Mouse (Mus musculus) neural tube, embryonic 11.5 days (tissue): ENCODE data around the gene Zc3h4. TPM values are rescaled to one million over a fixed set of nuclear protein-coding genes. Genes with fewer than 3 reads are reported as not detected.
A peak's percentile ranks its signal among the peaks of the same experiment; 100 is the strongest.

Source experiments
- ATAC-seq: fragments of 200-750 bp; cut with Nextera tagmentation; 2 replicates; pipeline ENCODE4 v1.8.0; 2017; ENCODE audit warnings: moderate number of reproducible peaks, mild to moderate bottlenecking, moderate TSS enrichment, moderate library complexity; ENCODE audit not compliant: insufficient read depth, low FRiP score, low TSS enrichment
- DNase-seq: peaks from one replicate; pipeline ENCODE4 v3.0.0-alpha.2; 2015; ENCODE audit warnings: low spot score
- H3K27ac ChIP-seq: fragments of 300-500 bp; sonication (generic); 2 replicates; pipeline ENCODE4 v1.5.1; 2014; ENCODE audit warnings: low read depth, mild to moderate bottlenecking, low read length
- H3K27me3 ChIP-seq: fragments of 300-500 bp; sonication (generic); 2 replicates; pipeline ENCODE4 v1.6.1; 2014; ENCODE audit warnings: mild to moderate bottlenecking, low read length, mixed read lengths; ENCODE audit not compliant: control insufficient read depth, insufficient read depth
- H3K36me3 ChIP-seq: fragments of 300-500 bp; sonication (generic); 2 replicates; pipeline ENCODE4 v1.6.1; 2014; ENCODE audit warnings: mild to moderate bottlenecking, low read length, moderate library complexity, mixed read lengths; ENCODE audit not compliant: control insufficient read depth, insufficient read depth
- H3K4me1 ChIP-seq: fragments of 300-500 bp; sonication (generic); 2 replicates; pipeline ENCODE4 v1.6.1; 2014; ENCODE audit warnings: low read length, mixed read lengths; ENCODE audit not compliant: control insufficient read depth, insufficient read depth
- H3K4me2 ChIP-seq: fragments of 300-500 bp; sonication (generic); 2 replicates; pipeline ENCODE4 v1.6.1; 2014; ENCODE audit warnings: low read depth, mild to moderate bottlenecking, moderate library complexity
- H3K4me3 ChIP-seq: fragments of 300-500 bp; sonication (generic); 2 replicates; pipeline ENCODE4 v1.5.1; 2014; ENCODE audit warnings: low read depth, low read length
- H3K9ac ChIP-seq: fragments of 300-500 bp; sonication (generic); 2 replicates; pipeline ENCODE4 v1.6.1; 2014; ENCODE audit warnings: mild to moderate bottlenecking, low read length
- H3K9me3 ChIP-seq: fragments of 300-500 bp; sonication (generic); 2 replicates; pipeline ENCODE4 v1.6.1; 2016; ENCODE audit warnings: low read length; ENCODE audit not compliant: control insufficient read depth
- WGBS: fragments of 180-500 bp; shearing (Covaris S2); extraction: QIAGEN DNeasy Blood & Tissue Kit; methylation state at CpG from one replicate; pipeline ENCODE4 v1.1.7; 2014; 5-methylcytosine and 5-hydroxymethylcytosine counted together
- polyA plus RNA-seq: library from polyadenylated mRNA; unstranded; fragments of >200 nt; fragmentation: Nextera tagmentation; extraction: Ambion mirVana; gene quantifications from 2 replicates; pipeline ENCODE4 v1.2.1, GENCODE M21; 2014

Zc3h4 gene
- polyA plus RNA-seq, 1 experiment from 2014 or later = 17.3 TPM

DNA sequence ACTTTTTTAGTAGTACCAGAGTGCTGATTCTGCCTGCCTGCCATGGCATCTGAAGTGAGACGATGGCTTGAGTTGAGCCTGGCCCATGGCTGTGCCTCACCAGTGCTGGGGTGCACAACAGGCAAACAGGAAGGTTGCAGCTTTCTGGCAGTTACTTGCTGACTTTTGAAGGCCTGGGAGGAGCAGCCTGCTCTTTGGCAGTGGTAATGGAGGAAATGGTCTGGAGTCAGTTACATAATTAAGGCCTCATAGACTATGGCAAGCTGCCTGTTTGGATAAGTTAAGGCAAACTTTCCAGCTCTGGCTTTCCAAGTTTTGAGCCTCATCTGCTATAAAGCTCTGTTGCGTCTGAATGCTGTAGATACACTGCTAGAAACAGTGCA, 4.4 kb downstream of the Zc3h4 start:
- DNase-seq = no peak
- H3K36me3 ChIP-seq = no peaks in the 10 kb centered on the region
- H3K4me3 ChIP-seq = peak overlapping the region; percentile 15; the same call in 1 of the 2 replicates
- H3K9me3 ChIP-seq = no peaks in the 10 kb centered on the region
- H3K27me3 ChIP-seq = no peaks in the 10 kb centered on the region
- no peak for ATAC-seq
- peak overlapping the region; percentile 46 for H3K27ac ChIP-seq
- WGBS = 86% methylated on average over 2 of the region's 2 CpGs
- peaks cover 9% of the 10 kb centered on the region; the same call in 1 of the 2 replicates for H3K4me1 ChIP-seq
- peak overlapping the region; percentile 6; the same call in 1 of the 2 replicates for H3K4me2 ChIP-seq
- H3K9ac ChIP-seq = peak overlapping the region; percentile 33; the same call in 1 of the 2 replicates

DNA sequence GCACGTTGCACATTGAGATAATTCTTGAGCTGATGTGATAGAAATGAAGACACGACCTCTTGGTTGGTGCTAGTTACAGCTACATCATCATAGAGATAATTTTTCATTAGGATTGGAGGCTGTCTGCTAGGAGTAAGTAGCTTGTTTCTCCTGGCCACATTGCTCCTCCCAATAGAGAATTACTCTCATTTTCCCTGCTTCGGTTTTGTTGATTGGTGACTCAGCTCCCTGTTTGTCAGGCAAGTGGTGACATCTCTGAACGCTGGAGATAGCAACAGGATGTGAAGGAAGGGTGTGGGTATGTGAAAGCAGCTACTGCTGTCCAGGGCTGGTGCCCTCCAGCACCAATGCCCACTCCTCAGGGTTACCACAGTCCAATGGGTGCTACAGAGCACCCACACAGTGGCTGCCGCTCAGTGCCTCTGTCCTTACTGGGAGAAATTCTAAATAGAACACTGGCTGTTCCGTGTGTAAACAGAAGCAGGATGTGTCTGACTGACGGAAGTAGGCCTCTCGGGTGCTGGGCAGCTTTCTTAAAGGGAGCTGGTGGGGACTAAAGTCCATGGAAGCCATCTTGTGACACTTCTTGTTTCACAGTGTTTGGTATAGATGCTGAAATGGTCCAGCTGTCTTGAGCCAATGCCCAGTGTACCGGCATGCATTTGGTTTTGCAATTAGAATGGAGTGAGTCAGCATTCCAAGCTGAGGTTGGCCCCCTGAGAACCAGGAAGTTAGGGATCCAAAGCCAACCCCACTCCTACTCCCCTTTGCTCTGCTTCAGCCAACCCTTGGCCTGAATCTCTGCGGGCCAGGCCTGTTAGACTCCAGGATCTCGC, 5.0 kb downstream of the Zc3h4 start:
- Histone ChIP-seq H3K4me2 (peak overlapping the region; percentile 19), H3K36me3 (no peaks in the 10 kb centered on the region), H3K4me3 (peak overlapping the region; percentile 15), H3K4me1 (peaks cover 9% of the 10 kb centered on the region; the same call in 1 of the 2 replicates), H3K9me3 (no peaks in the 10 kb centered on the region), H3K27ac (peak overlapping the region; percentile 46; the same call in 1 of the 2 replicates), H3K27me3 (no peaks in the 10 kb centered on the region), H3K9ac (peak overlapping the region; percentile 33; the same call in 1 of the 2 replicates)
- 81% methylated on average over 11 of the region's 11 CpGs for WGBS
- ATAC-seq (no peak), DNase-seq (no peak)

DNA sequence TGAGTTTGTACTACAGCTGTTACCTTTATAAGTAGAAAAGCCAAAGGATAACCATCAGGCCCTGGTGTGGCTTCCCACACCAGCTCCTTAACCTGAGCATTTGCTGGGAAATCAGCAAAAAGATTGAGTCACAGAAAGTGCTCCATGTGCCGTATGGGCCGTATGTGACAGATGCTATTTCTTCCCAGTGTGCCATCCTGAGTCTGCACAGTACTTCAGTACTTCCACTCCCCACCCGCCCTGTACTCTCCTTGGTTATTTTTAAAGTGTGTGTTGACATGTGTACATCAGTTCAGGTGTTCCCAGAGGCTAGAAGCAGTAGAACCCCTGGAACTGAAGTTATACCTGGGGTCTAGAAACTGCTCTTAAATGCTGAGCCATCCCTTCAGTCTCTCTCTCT, 6.3 kb downstream of the Zc3h4 start:
- ATAC-seq = no peak
- H3K9ac ChIP-seq = no peak overlapping the region
- H3K4me1 ChIP-seq = peaks cover 9% of the 10 kb centered on the region; the same call in 1 of the 2 replicates
- DNase-seq = no peak
- no peaks in the 10 kb centered on the region for H3K9me3 ChIP-seq
- no peak overlapping the region for H3K27ac ChIP-seq
- H3K27me3 ChIP-seq = no peaks in the 10 kb centered on the region
- no peaks in the 10 kb centered on the region for H3K36me3 ChIP-seq
- 98% methylated on average over 3 of the region's 3 CpGs for WGBS
- H3K4me3 ChIP-seq = no peak overlapping the region
- H3K4me2 ChIP-seq = no peak overlapping the region

DNA sequence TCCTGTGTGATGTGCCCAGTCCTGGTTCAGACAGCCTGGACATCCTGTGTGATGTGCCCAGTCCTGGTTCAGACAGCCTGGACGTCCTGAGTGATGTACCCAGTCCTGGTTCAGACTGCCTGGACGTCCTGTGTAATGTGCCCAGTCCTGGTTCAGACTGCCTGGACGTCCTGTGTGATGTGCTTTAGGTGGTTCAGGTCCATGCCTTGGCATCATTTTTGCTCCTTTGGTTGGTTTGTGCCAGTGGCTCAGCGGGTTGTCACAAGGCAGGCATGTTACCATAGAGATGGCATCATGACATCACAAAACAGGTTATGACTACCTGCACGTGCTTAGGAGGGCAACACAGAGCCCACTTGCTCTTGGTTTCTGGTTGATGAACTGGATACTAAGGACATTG, 10.4 kb downstream of the Zc3h4 start:
- no peak overlapping the region for H3K4me3 ChIP-seq
- H3K27ac ChIP-seq = no peak overlapping the region
- no peak overlapping the region for H3K9ac ChIP-seq
- H3K36me3 ChIP-seq = no peaks in the 10 kb centered on the region; the same call in 1 of the 2 replicates
- H3K4me1 ChIP-seq = no peaks in the 10 kb centered on the region
- no peak overlapping the region for H3K4me2 ChIP-seq
- no peaks in the 10 kb centered on the region for H3K27me3 ChIP-seq
- ATAC-seq (no peak), DNase-seq (no peak)
- no peaks in the 10 kb centered on the region for H3K9me3 ChIP-seq
- WGBS = 89% methylated on average over 5 of the region's 5 CpGs

DNA sequence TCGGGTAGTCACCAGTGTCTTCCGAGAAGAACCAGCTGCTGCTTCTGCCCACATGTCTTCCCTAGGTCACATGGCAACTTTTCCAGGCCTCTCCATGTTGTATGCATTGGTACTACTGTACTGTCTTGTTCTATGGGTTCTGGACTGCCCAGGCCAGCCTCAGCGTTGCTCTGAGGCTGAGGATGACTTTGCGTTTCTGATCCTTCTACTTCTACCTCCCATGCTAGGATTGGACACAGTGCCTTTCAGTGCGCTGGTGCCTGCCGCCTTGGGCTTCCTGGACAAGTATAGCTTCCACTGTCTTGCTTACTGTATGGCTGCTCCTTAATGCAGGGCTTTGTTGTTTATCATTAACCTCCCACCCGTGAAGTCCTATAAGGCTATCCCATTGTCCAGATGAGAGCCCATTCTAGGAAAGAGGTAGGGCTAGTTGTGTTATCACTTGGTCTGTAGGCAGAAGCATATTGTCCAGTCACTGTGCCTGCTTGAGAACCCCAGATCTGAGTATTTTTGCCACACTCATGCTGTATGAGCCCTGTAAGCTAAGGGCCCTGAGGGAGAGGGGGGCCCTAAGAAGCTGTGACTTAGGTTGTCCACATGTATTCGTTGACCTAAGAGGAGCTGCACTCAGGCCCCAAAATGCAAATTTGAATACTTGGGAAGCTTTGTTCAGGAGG, 11.6 kb downstream of the Zc3h4 start:
- no peak overlapping the region for H3K4me3 ChIP-seq
- H3K4me2 ChIP-seq = no peak overlapping the region
- peaks cover 11% of the 10 kb centered on the region for H3K36me3 ChIP-seq
- H3K9ac ChIP-seq = no peak overlapping the region
- H3K27ac ChIP-seq = no peak overlapping the region
- no peaks in the 10 kb centered on the region for H3K4me1 ChIP-seq
- H3K27me3 ChIP-seq = no peaks in the 10 kb centered on the region
- no peak for DNase-seq
- ATAC-seq = no peak
- no peaks in the 10 kb centered on the region for H3K9me3 ChIP-seq
- WGBS = 91% methylated on average over 8 of the region's 8 CpGs

DNA sequence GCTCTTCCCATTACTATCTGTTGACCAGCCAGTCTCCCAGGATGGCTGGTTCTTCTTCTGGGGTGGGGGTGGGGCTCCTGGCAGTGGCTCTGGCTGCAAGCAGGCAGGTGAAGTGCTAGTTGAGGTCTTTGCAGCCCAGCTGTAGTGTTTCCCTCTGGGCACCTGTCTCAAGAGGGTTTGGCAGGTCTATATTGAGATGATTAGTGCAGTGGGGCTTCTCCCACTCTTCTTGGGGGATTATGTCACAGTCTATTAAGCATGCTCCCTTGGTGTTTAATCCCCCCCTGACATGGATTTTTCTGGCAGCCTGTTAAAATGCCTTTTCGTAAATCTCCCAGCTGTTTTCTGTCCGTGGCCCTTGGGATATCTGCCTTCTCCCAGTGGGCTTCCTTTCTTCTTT, 12.2 kb downstream of the Zc3h4 start:
- Histone ChIP-seq H3K27ac (no peak overlapping the region), H3K4me2 (no peak overlapping the region), H3K36me3 (peaks cover 13% of the 10 kb centered on the region), H3K27me3 (no peaks in the 10 kb centered on the region), H3K9me3 (no peaks in the 10 kb centered on the region), H3K9ac (no peak overlapping the region), H3K4me1 (no peaks in the 10 kb centered on the region), H3K4me3 (no peak overlapping the region)
- DNase-seq (no peak), ATAC-seq (no peak)
- 85% methylated on average over 2 of the region's 2 CpGs for WGBS

DNA sequence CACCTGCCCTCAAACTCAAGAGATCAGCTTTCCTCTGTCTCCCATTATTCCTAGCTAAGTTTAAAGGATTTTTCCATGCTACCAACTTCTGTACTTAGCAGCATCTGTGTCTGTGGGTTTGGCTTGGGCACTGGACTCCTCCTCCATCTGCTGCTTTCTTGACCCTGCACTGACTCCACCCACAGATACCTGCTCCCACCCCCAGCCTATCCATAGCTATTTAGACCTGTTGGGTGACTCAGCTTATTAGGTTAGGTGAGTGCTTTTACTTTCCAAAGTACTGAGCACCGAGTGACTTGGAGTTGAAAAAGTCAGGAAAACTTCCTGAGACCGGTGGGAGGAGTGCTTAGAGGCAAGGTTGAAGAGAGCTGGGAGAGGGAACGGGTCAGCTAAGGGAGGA, 14.7 kb downstream of the Zc3h4 start:
- peaks cover 29% of the 10 kb centered on the region for H3K36me3 ChIP-seq
- no peak for ATAC-seq
- WGBS = 94% methylated on average over 3 of the region's 3 CpGs

DNA sequence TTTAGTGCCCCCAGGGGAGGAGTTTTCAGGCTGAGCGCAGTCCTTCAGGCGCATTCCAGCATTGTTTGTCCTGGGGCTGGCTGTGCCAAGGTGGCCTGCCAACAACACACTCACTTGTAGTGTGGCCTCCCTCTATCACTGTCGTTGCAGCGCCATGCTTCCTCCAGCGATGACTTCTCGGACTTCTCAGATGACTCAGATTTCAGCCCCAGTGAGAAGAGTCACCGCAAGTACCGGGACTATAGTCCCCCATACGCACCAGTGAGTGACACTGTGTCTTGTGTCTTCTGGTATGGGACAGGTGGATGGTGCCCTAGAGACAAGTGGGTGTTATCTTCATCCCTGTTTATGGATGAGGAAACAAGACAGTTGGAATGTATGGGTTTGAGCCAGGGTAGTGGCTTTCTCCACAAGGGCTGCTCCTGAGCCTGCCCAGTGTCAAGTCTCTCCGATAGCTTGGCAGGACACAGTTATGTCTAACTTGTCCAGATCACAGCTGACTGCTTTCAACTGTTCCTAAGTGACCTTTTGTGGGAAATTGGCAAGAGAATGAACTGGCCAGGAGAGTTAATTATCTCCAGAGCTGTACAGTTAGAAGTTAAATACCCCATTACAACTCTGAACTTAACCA, 16.5 kb downstream of the Zc3h4 start:
- Histone ChIP-seq H3K9ac (no peak overlapping the region), H3K27me3 (no peaks in the 10 kb centered on the region), H3K27ac (no peak overlapping the region), H3K4me2 (no peak overlapping the region), H3K9me3 (no peaks in the 10 kb centered on the region), H3K36me3 (peaks cover 41% of the 10 kb centered on the region), H3K4me1 (no peaks in the 10 kb centered on the region), H3K4me3 (no peak overlapping the region)
- 92% methylated on average over 10 of the region's 10 CpGs for WGBS
- no peak for DNase-seq
- ATAC-seq = no peak

More for the DNA sequence above, 14.7 kb downstream of the Zc3h4 start:
- Histone ChIP-seq H3K4me3 (no peak overlapping the region), H3K27me3 (no peaks in the 10 kb centered on the region), H3K9me3 (no peaks in the 10 kb centered on the region), H3K27ac (no peak overlapping the region), H3K4me1 (no peaks in the 10 kb centered on the region), H3K4me2 (no peak overlapping the region), H3K9ac (no peak overlapping the region)
- DNase-seq = no peak
